Mouse (Mus musculus): ENCODE measurements around the gene Pde9a. TPM values are rescaled to one million over a fixed set of nuclear protein-coding genes. Genes with fewer than 3 reads are reported as not detected.

Gene Pde9a
- total RNA-seq, 2 experiments from 2014 or later: 24.9 to 30.7 TPM

- DNase-seq (ENCODE audit: extremely low spot score in 1 of 2, low spot score in 1 of 2): no peak
These were observed 117.3 kb downstream of the Pde9a start for GRCm38 (mm10) chr17:31503337-31503736.

GRCm38 (mm10) chr17:31503936-31504335 lies 117.9 kb downstream of the Pde9a start:
- DNase-seq (ENCODE audit: extremely low spot score in 1 of 2, low spot score in 1 of 2): no peak

- no peak for DNase-seq (ENCODE audit: extremely low spot score in 1 of 2, low spot score in 1 of 2)
These were observed 119.0 kb downstream of the Pde9a start for GRCm38 (mm10) chr17:31505013-31505412.

DNA sequence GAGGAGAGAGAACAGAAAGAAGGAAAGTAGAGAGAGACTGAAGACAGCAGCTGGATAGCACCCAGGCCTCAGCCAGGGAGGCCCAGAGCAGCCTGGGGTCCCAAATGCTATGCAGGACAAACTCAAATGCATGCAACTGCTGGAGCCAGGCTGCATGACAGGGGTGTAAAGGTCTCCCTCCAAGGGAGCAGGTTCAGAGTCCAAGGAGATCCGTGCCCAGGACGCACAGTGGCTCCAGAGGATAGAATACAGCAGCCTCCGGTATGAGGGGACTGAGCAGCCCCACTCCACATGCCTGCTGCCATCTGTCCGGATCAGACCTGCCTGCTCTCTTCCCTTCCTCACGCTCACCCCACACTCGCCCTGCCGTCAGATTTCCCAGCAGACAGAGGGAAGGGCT lies 120.3 kb downstream of the Pde9a start:
- DNase-seq (ENCODE audit: extremely low spot score in 1 of 2, low spot score in 1 of 2): no peak

DNA sequence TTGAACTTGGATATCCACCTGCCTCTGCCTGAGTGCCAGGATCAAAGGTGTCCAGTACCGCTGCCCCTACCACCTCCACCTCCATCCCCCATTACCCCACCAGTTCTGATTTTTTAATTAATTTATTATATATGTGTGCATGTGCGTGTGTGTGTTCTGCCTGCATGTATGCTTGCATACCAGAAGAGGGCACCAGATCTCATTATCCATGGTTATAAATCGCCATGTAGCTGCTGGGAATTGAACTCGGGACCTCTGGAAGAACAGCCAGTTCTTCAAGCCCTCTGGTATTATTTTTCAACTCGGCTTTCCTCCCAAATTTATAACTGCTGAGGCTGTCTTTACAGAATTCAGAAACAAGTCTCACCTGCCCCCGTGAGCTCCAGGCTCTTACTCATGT lies 124.9 kb downstream of the Pde9a start:
- no peak for DNase-seq (ENCODE audit: extremely low spot score in 1 of 2, low spot score in 1 of 2)

DNA sequence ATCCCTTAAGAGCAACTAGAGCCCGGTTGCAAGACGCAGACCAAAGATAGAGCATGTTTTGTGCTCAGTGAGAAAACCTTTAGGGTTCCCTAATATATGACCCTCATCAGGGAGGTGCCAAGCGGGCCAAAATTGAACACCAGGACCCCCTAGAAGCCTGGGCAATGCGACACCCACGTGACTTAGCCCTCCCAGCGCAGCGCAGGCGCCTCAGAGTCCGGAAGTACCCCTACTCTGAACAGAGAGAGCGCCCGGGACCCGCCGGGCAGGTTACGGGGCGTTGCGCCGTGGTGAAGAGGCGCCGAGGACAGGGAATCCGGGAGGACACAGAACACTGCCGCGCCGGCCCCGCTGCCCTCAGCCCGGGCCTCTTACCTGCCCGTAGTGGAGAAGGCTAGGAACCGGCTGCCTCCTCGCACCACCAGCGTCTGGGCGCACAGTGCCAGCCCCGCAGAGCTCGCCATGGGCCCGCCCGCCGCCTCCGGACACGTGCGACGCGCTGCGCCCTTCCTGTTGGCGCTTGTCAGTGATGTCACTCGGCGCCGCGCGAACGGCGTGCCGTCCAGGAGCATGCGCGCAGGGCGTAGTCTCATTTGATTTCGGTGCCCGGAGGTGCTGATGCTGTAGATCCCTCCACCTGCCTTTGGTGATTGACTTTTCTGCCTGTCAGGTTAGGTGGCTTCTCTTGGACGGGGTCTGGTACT lies 125.9 kb downstream of the Pde9a start:
- peak; percentile 85 to 87 for DNase-seq (ENCODE audit: extremely low spot score in 1 of 2, low spot score in 1 of 2)

- no peak for DNase-seq (ENCODE audit: extremely low spot score in 1 of 2, low spot score in 1 of 2)
These were observed 126.6 kb downstream of the Pde9a start for GRCm38 (mm10) chr17:31512593-31512992.

DNA sequence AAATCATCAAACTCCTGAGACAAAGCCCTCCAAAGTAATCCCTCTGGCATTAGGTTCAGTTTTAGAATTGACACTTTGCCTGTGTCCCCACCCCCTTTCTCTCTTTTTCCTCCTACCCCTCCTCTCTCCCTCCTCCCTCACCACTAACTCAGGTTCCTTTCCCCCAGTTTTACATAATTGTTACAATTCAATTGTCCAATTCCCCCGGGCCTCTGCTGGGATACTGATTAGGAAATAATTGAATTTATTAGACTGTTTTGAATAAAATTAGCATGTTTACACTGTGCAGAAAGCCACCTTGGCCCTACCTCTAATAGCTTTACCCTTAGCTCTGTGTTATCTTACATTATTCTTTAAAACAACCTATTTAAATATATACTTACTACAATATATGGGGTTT lies 128.7 kb downstream of the Pde9a start:
- no peak for DNase-seq (ENCODE audit: extremely low spot score in 1 of 2, low spot score in 1 of 2)

- no peak for DNase-seq (ENCODE audit: extremely low spot score in 1 of 2, low spot score in 1 of 2)
These were observed 133.4 kb downstream of the Pde9a start for GRCm38 (mm10) chr17:31519344-31519945.

- peak; percentile 91 to 94 for DNase-seq (ENCODE audit: extremely low spot score in 1 of 2, low spot score in 1 of 2)
These were observed 134.2 kb downstream of the Pde9a start, which contains the start of the genes Wdr4 and Ndufv3 for GRCm38 (mm10) chr17:31519946-31520838. TSS of gene Wdr4 (minus strand) at chr17:31519980. TSS of gene Ndufv3 (plus strand) at chr17:31520115.

GRCm38 (mm10) chr17:31520895-31521294 lies 134.9 kb downstream of the Pde9a start:
- DNase-seq (ENCODE audit: extremely low spot score in 1 of 2, low spot score in 1 of 2): peak in 1 of 2 experiments; percentile 37

- no peak for DNase-seq (ENCODE audit: extremely low spot score in 1 of 2, low spot score in 1 of 2)
These were observed 135.9 kb downstream of the Pde9a start for GRCm38 (mm10) chr17:31521948-31522347.

DNA sequence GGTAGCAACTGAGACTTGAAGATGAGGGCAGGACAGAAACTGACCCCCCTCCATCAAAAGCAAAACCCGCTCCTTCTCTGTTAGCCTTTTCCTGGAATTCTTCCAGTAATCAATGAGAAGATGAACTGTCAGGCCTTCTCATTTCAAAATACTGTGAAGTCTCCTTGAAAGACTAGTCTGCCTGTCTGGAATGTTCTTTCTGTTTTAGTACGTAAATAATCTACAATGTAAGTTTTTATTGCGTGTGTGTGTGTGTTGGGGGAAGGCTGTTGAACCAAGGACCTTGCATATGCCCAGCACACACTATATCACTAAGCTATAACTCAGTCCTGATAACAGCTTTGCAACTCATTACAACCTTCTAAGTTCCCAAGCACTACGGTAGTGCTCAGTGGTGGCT lies 139.1 kb downstream of the Pde9a start:
- no peak for DNase-seq (ENCODE audit: extremely low spot score in 1 of 2, low spot score in 1 of 2)

DNA sequence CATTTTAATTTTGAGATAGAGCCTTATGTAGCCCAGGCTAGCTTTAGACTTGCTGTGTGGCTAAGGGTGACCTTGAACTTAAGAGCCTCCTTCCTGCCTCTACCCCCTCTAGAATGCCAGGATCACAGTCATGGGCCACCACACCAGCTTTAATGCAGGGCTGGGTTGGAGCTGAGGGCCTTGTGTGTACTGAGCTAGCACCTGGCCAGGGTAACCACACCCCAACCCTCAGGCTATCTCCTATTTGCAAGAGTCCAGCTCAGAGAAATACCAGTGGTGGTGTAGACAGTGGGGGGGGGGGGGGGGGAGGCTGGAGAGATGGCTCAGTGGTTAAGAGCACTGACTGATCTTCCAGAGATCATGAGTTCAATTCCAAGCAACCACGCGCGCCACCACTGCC lies 139.8 kb downstream of the Pde9a start:
- DNase-seq (ENCODE audit: extremely low spot score in 1 of 2, low spot score in 1 of 2): no peak

Other genes with a start within 250 kb of the Pde9a start
- gene Tff2, start 241.9 kb upstream of the Pde9a start, total RNA-seq (2021): not detected
- not detected for gene Tff1, start 220.9 kb upstream of the Pde9a start, total RNA-seq (2021)
- gene Tmprss3, start 187.2 kb upstream of the Pde9a start, total RNA-seq (2021): not detected
- under 1 TPM; 0.38 to 0.91 TPM for gene Ubash3a, start 178.3 kb upstream of the Pde9a start, total RNA-seq (2021)
- 10 to 100 TPM; 13.8 to 14.2 TPM for gene Rsph1, start 108.8 kb upstream of the Pde9a start, total RNA-seq (2021)
- 1 to 10 TPM; 5.5 to 8.0 TPM for gene Slc37a1, start 99.4 kb upstream of the Pde9a start, total RNA-seq (2021)
- gene Wdr4, start 133.8 kb downstream of the Pde9a start, total RNA-seq (2021): 10 to 100 TPM; 23.8 to 25.6 TPM
- gene Ndufv3, start 133.9 kb downstream of the Pde9a start, total RNA-seq (2021): 100 to 1,000 TPM; 268 to 278 TPM
- gene Pknox1, start 178.5 kb downstream of the Pde9a start, total RNA-seq (2021): 10 to 100 TPM; 13.0 to 15.8 TPM